Mouse (Mus musculus) liver, embryonic 12.5 days (tissue): ENCODE data around the gene 0610040J01Rik. TPM values are rescaled to one million over a fixed set of nuclear protein-coding genes. Genes with fewer than 3 reads are reported as not detected.
A peak's percentile ranks its signal among the peaks of the same experiment; 100 is the strongest.

Source experiments
- ATAC-seq: fragments of 200-750 bp; cut with Nextera tagmentation; 2 replicates; pipeline ENCODE4 v1.8.0; 2017; ENCODE audit warnings: moderate number of reproducible peaks, mild to moderate bottlenecking, moderate library complexity
- H3K27ac ChIP-seq: fragments of 300-500 bp; sonication (generic); 2 replicates; pipeline ENCODE4 v1.5.1; 2016; ENCODE audit warnings: mild to moderate bottlenecking
- H3K27me3 ChIP-seq: fragments of 300-500 bp; sonication (generic); replicated peaks from 2 replicates; pipeline ENCODE4 v1.6.1; 2016; ENCODE audit warnings: mild to moderate bottlenecking, moderate library complexity
- H3K36me3 ChIP-seq: fragments of 300-500 bp; sonication (generic); 2 replicates; pipeline ENCODE4 v1.6.1; 2016; ENCODE audit warnings: mild to moderate bottlenecking, moderate library complexity
- H3K4me1 ChIP-seq: fragments of 300-500 bp; sonication (generic); 2 replicates; pipeline ENCODE4 v1.6.1; 2016
- H3K4me2 ChIP-seq: fragments of 300-500 bp; sonication (generic); 2 replicates; pipeline ENCODE4 v1.6.1; 2016; ENCODE audit warnings: mild to moderate bottlenecking, moderate library complexity
- H3K4me3 ChIP-seq: fragments of 300-500 bp; sonication (generic); 2 replicates; pipeline ENCODE4 v1.5.1; 2016; ENCODE audit warnings: mild to moderate bottlenecking, moderate library complexity
- H3K9ac ChIP-seq: fragments of 300-500 bp; sonication (generic); 2 replicates; pipeline ENCODE4 v1.6.1; 2016; ENCODE audit warnings: mild to moderate bottlenecking, moderate library complexity
- H3K9me3 ChIP-seq: fragments of 300-500 bp; sonication (generic); replicated peaks from 2 replicates; pipeline ENCODE4 v1.6.1; 2016; ENCODE audit warnings: mild to moderate bottlenecking, moderate library complexity
- WGBS: fragments of 180-500 bp; shearing (Covaris S2); methylation state at CpG from one replicate; pipeline ENCODE4 v1.1.7; 2016; ENCODE audit not compliant: insufficient replicate concordance; 5-methylcytosine and 5-hydroxymethylcytosine counted together
- polyA plus RNA-seq: library from polyadenylated mRNA; unstranded; fragments of >200 nt; fragmentation: Nextera tagmentation; extraction: Ambion mirVana; gene quantifications from 2 replicates; pipeline ENCODE4 v1.2.1, GENCODE M21; 2016

Gene 0610040J01Rik
- polyA plus RNA-seq, 1 experiment from 2014 or later, result 16.2 TPM

DNA sequence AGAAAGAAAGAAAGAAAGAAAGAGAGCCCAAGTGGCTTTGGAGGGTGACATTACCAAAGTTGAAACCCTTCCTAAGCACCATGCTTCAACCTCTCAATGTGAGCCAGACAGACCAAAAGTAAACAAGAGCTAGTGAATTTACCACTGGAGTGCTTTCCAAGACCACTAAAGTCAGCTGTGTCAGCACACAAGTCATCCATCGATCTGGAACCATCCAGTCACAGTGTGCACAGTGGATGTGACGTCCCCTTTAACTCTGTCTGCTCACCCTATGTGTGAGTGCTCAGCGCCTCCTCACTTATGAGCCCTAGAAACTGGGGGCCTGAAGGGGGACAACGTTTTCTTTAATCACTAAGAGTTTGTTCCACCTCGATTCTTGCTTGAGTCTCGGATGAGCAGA lies 7.4 kb downstream of the 0610040J01Rik start:
- no peak for ATAC-seq
- no peak overlapping the region for H3K27ac ChIP-seq
- 64% methylated on average over 6 of the region's 6 CpGs for WGBS
- H3K4me2 ChIP-seq, result no peak overlapping the region
- H3K9ac ChIP-seq, result no peak overlapping the region
- no peaks in the 10 kb centered on the region for H3K9me3 ChIP-seq
- H3K36me3 ChIP-seq, result no peaks in the 10 kb centered on the region
- H3K27me3 ChIP-seq, result no peaks in the 10 kb centered on the region; the same call in 1 of the 2 replicates
- H3K4me1 ChIP-seq, result peaks cover 43% of the 10 kb centered on the region
- no peak overlapping the region for H3K4me3 ChIP-seq

- H3K27me3 ChIP-seq, result no peaks in the 10 kb centered on the region
- no peak overlapping the region for H3K9ac ChIP-seq
- no peaks in the 10 kb centered on the region for H3K9me3 ChIP-seq
- WGBS, result 67% methylated on average over 5 of the region's 5 CpGs
- peaks cover 58% of the 10 kb centered on the region for H3K4me1 ChIP-seq
- H3K36me3 ChIP-seq, result no peaks in the 10 kb centered on the region
- no peak overlapping the region for H3K4me2 ChIP-seq
- H3K27ac ChIP-seq, result peak overlapping the region; percentile 64
- no peak overlapping the region for H3K4me3 ChIP-seq
- no peak for ATAC-seq
These were observed 9.0 kb downstream of the 0610040J01Rik start for GRCm38 (mm10) chr5:63821176-63821575.

- Histone ChIP-seq H3K27ac (peak overlapping the region; percentile 64), H3K9me3 (no peaks in the 10 kb centered on the region), H3K36me3 (no peaks in the 10 kb centered on the region), H3K4me3 (no peak overlapping the region), H3K27me3 (no peaks in the 10 kb centered on the region), H3K4me1 (peaks cover 64% of the 10 kb centered on the region), H3K4me2 (no peak overlapping the region), H3K9ac (no peak overlapping the region)
- WGBS, result 24% methylated on average over 8 of the region's 8 CpGs
- ATAC-seq, result peak; percentile 87
These were observed 9.7 kb downstream of the 0610040J01Rik start for GRCm38 (mm10) chr5:63821860-63822259.

GRCm38 (mm10) chr5:63823362-63824332 lies 11.5 kb downstream of the 0610040J01Rik start:
- no peak for ATAC-seq
- Histone ChIP-seq H3K36me3 (no peaks in the 10 kb centered on the region), H3K4me3 (no peak overlapping the region), H3K4me2 (no peak overlapping the region), H3K4me1 (peaks cover 73% of the 10 kb centered on the region), H3K27me3 (no peaks in the 10 kb centered on the region), H3K9ac (no peak overlapping the region), H3K27ac (no peak overlapping the region), H3K9me3 (no peaks in the 10 kb centered on the region)
- WGBS, result 59% methylated on average over 10 of the region's 10 CpGs

- Histone ChIP-seq H3K27me3 (no peaks in the 10 kb centered on the region), H3K9ac (no peak overlapping the region), H3K4me3 (no peak overlapping the region), H3K4me1 (peaks cover 76% of the 10 kb centered on the region), H3K4me2 (no peak overlapping the region), H3K27ac (no peak overlapping the region), H3K36me3 (no peaks in the 10 kb centered on the region), H3K9me3 (no peaks in the 10 kb centered on the region)
- no peak for ATAC-seq
- 45% methylated on average over 8 of the region's 8 CpGs for WGBS
These were observed 12.6 kb downstream of the 0610040J01Rik start for GRCm38 (mm10) chr5:63824599-63825350.

- ATAC-seq, result no peak
- H3K9me3 ChIP-seq, result no peaks in the 10 kb centered on the region
- no peak overlapping the region for H3K4me2 ChIP-seq
- H3K9ac ChIP-seq, result no peak overlapping the region
- 59% methylated on average over 5 of the region's 5 CpGs for WGBS
- H3K36me3 ChIP-seq, result no peaks in the 10 kb centered on the region
- H3K27ac ChIP-seq, result no peak overlapping the region
- H3K4me1 ChIP-seq, result peaks cover 78% of the 10 kb centered on the region
- H3K4me3 ChIP-seq, result no peak overlapping the region
- no peaks in the 10 kb centered on the region for H3K27me3 ChIP-seq
These were observed 13.7 kb downstream of the 0610040J01Rik start for GRCm38 (mm10) chr5:63825881-63826280.

GRCm38 (mm10) chr5:63827006-63827405 lies 14.8 kb downstream of the 0610040J01Rik start:
- Histone ChIP-seq H3K9ac (no peak overlapping the region), H3K27me3 (no peaks in the 10 kb centered on the region), H3K27ac (peak overlapping the region; percentile 47), H3K9me3 (no peaks in the 10 kb centered on the region), H3K4me1 (peaks cover 78% of the 10 kb centered on the region), H3K4me3 (no peak overlapping the region), H3K36me3 (no peaks in the 10 kb centered on the region), H3K4me2 (peak overlapping the region; percentile 3; the same call in 1 of the 2 replicates)
- 23% methylated on average over 6 of the region's 6 CpGs for WGBS
- no peak for ATAC-seq

- Histone ChIP-seq H3K4me2 (peak overlapping the region; percentile 3; the same call in 1 of the 2 replicates), H3K27ac (peak overlapping the region; percentile 47; the same call in 1 of the 2 replicates), H3K4me1 (peaks cover 76% of the 10 kb centered on the region), H3K9ac (no peak overlapping the region), H3K4me3 (no peak overlapping the region), H3K9me3 (no peaks in the 10 kb centered on the region), H3K36me3 (no peaks in the 10 kb centered on the region), H3K27me3 (no peaks in the 10 kb centered on the region)
- 37% methylated on average over 5 of the region's 5 CpGs for WGBS
- ATAC-seq, result peak; percentile 29; the same call in 1 of the 2 replicates
These were observed 15.4 kb downstream of the 0610040J01Rik start for GRCm38 (mm10) chr5:63827415-63828053.

DNA sequence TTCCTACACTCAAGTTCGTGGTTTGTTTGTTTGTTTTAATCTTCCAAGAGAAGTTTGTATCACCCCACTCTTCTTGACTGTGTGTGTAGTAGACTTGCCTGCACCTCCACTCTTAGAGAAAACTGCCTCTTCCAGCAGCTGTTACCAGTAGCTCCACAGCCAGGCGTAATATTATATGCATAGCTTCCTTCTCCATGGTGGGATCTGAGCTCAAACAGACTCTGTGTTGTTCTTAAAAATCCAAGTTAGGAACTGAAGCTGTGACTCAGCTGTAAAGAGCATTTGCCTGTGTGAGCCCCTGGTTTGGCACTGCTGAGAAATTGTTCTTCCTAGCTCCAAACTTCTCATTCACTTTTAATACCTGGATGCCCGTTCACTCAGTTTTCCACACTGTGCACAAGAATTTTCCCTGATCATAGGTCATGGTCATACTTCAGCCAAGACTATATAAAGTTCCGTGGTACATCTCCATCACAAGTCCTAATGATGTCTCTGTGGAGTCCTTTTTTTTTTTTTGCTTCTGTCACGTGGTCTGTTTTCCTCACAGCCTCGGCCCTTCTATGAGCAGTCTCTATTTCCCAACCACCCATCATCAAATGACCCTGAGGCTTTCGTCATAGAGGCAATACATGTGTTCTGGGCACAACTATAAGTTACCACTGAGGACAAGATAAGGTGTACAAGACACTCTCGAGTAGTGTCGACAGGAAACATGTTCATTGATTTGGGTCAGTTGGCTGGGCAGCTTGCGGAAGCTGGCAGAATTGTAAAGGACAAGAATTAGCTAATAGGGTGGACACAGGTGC lies 16.4 kb downstream of the 0610040J01Rik start:
- Histone ChIP-seq H3K9me3 (no peaks in the 10 kb centered on the region), H3K27me3 (no peaks in the 10 kb centered on the region), H3K9ac (no peak overlapping the region), H3K4me3 (no peak overlapping the region), H3K36me3 (no peaks in the 10 kb centered on the region), H3K4me2 (no peak overlapping the region), H3K4me1 (peaks cover 66% of the 10 kb centered on the region), H3K27ac (no peak overlapping the region)
- 53% methylated on average over 10 of the region's 10 CpGs for WGBS
- no peak for ATAC-seq

DNA sequence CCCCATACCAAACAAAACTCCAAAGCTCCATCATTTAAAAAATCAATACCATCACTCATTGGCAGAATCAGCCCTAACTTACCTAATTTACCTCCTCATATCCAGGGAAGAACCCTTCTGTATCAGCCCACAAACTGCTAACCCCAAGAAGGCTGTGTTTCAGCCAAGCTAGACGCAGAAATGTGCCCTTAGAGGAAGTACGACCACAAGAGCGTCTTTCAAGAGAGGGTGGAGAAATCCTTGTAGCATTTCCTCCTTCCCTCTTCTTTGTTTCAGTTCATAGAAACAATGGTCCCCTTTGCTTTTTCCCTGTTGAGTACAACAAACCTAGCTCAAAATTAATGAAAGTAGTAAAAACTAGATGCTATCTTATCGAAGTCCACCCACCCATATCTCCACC lies 18.9 kb downstream of the 0610040J01Rik start:
- Histone ChIP-seq H3K4me2 (peak overlapping the region; percentile 20), H3K36me3 (no peaks in the 10 kb centered on the region), H3K27me3 (no peaks in the 10 kb centered on the region), H3K4me1 (peaks cover 44% of the 10 kb centered on the region), H3K9me3 (no peaks in the 10 kb centered on the region), H3K27ac (no peak overlapping the region), H3K4me3 (no peak overlapping the region), H3K9ac (no peak overlapping the region)
- WGBS, result 23% methylated on average over 4 of the region's 4 CpGs
- no peak for ATAC-seq

DNA sequence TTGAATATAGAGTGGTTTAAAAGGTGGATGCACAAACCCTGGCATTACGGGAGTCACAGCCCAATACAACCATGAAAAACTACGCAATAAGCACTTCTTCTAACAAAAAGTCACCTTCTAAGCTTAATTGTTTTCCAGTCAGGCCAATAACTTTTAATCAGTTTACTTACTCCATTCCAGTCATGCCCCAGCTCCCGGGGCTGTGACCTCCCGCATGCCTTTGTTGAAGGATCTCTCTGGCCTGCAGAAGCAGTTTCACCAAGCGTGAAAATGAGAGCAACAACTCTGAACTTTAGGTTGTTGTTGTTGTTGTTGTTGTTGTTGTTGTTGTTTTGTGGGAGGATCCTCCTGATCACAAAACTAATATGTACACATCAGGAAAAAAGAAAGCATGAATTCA lies 21.8 kb downstream of the 0610040J01Rik start:
- ATAC-seq, result no peak
- no peaks in the 10 kb centered on the region for H3K9me3 ChIP-seq

More for the DNA sequence above, 21.8 kb downstream of the 0610040J01Rik start:
- Histone ChIP-seq H3K4me1 (peaks cover 37% of the 10 kb centered on the region), H3K27ac (no peak overlapping the region), H3K4me3 (no peak overlapping the region), H3K4me2 (no peak overlapping the region), H3K27me3 (no peaks in the 10 kb centered on the region), H3K36me3 (no peaks in the 10 kb centered on the region), H3K9ac (no peak overlapping the region)
- WGBS, result 71% methylated on average over 5 of the region's 5 CpGs
